Mouse (Mus musculus) hindbrain, postnatal 0 days (tissue): Measurements from ENCODE around the gene Magea8. TPM values are rescaled to one million over a fixed set of nuclear protein-coding genes. Genes with fewer than 3 reads are reported as not detected.
"Not testable (repeated sequence)": the region's sequence is repeated elsewhere in the genome, so short reads cannot be mapped to it uniquely, and the experiment has no call there.

ENCODE experiments used
- ATAC-seq: fragments of 200-750 bp; cut with Nextera tagmentation; 2 replicates; pipeline ENCODE4 v1.8.0; 2017; ENCODE audit warnings: mild to moderate bottlenecking, moderate TSS enrichment, moderate library complexity
- DNase-seq: peaks from one replicate; pipeline ENCODE4 v3.0.0-alpha.2; 2015; ENCODE audit warnings: low spot score
- H3K27ac ChIP-seq: fragments of 300-500 bp; sonication (generic); 2 replicates; pipeline ENCODE4 v1.5.1; 2014; ENCODE audit warnings: mild to moderate bottlenecking
- H3K27me3 ChIP-seq: fragments of 300-500 bp; sonication (generic); 2 replicates; pipeline ENCODE4 v1.6.1; 2014; ENCODE audit warnings: low read length, mixed read lengths; ENCODE audit not compliant: insufficient read depth
- H3K36me3 ChIP-seq: fragments of 300-500 bp; sonication (generic); 2 replicates; pipeline ENCODE4 v1.6.1; 2014; ENCODE audit warnings: low read length, mixed read lengths; ENCODE audit not compliant: insufficient read depth
- H3K4me1 ChIP-seq: fragments of 300-500 bp; sonication (generic); 2 replicates; pipeline ENCODE4 v1.6.1; 2014; ENCODE audit warnings: antibody characterized with exemption, low read length, mixed read lengths; ENCODE audit not compliant: insufficient read depth
- H3K4me2 ChIP-seq: fragments of 300-500 bp; sonication (generic); 2 replicates; pipeline ENCODE4 v1.6.1; 2014; ENCODE audit warnings: low read depth, mild to moderate bottlenecking, low read length, moderate library complexity, mixed read lengths
- H3K4me3 ChIP-seq: fragments of 300-500 bp; sonication (generic); 2 replicates; pipeline ENCODE4 v1.5.1; 2014; ENCODE audit warnings: low read length
- H3K9ac ChIP-seq: fragments of 300-500 bp; sonication (generic); replicated peaks from 2 replicates; pipeline ENCODE4 v1.6.1; 2014; ENCODE audit warnings: mild to moderate bottlenecking, low read length, moderate library complexity, mixed read lengths
- H3K9me3 ChIP-seq: fragments of 300-500 bp; sonication (generic); 2 replicates; pipeline ENCODE4 v1.6.1; 2016; ENCODE audit warnings: low read length, mixed read lengths
- WGBS: fragments of 180-500 bp; shearing (Covaris S2); extraction: QIAGEN DNeasy Blood & Tissue Kit; methylation state at CpG from one replicate; pipeline ENCODE4 v1.1.7; 2014; 5-methylcytosine and 5-hydroxymethylcytosine counted together
- polyA plus RNA-seq: library from polyadenylated mRNA; unstranded; fragments of >200 nt; fragmentation: Nextera tagmentation; extraction: Ambion mirVana; gene quantifications from 2 replicates; pipeline ENCODE4 v1.2.1, GENCODE M21; 2015
- total RNA-seq: library from RNA; depleted of rRNA; stranded (reverse); fragments of >200 nt; gene quantifications from 2 replicates; pipeline ENCODE4 v1.2.3, GENCODE M21; 2014; rRNA removed

The Magea8 gene
- total RNA-seq = not detected in 2 replicates
- not detected in 2 replicates for polyA plus RNA-seq

- H3K27ac ChIP-seq, ATAC-seq, H3K9ac ChIP-seq, H3K36me3 ChIP-seq, H3K4me3 ChIP-seq, H3K4me2 ChIP-seq, H3K27me3 ChIP-seq, DNase-seq, H3K9me3 ChIP-seq, H3K4me1 ChIP-seq: not testable (repeated sequence)
- 93% methylated on average over 10 of the region's 11 CpGs for WGBS
These were observed at the start of gene Magea8 for GRCm38 (mm10) chrX:154995750-154996149. Gene Magea8, minus strand, starts transcription at chrX:154995850.

GRCm38 (mm10) chrX:154949405-154949804 is 46.2 kb downstream of the Magea8 start, which contains the start of gene Magea3:
Gene Magea3, minus strand, starts transcription at chrX:154949505.
- H3K27me3 ChIP-seq, DNase-seq, ATAC-seq, H3K4me2 ChIP-seq, H3K9me3 ChIP-seq, H3K36me3 ChIP-seq, H3K27ac ChIP-seq, H3K4me1 ChIP-seq, H3K4me3 ChIP-seq, H3K9ac ChIP-seq: not testable (repeated sequence)
- 53% methylated on average over 1 of the region's 1 CpGs for WGBS

- not testable (repeated sequence) for ATAC-seq, H3K27ac ChIP-seq, H3K36me3 ChIP-seq, H3K9me3 ChIP-seq, H3K27me3 ChIP-seq, H3K4me1 ChIP-seq, H3K4me3 ChIP-seq, H3K4me2 ChIP-seq, DNase-seq, H3K9ac ChIP-seq
- 65% methylated on average over 1 of the region's 1 CpGs for WGBS
These were observed 59.8 kb downstream of the Magea8 start, which contains the start of gene Magea6 for GRCm38 (mm10) chrX:154935887-154936286. Gene Magea6, minus strand, starts transcription at chrX:154935987.

Other genes starting within 250 kb of the Magea8 start
- not detected in 2 replicates for gene Cldn34b1, start 105.6 kb downstream of the Magea8 start, total RNA-seq
- not detected in 2 replicates for gene Cldn34b1, start 105.6 kb downstream of the Magea8 start, polyA plus RNA-seq
- gene Magea6, start 59.9 kb downstream of the Magea8 start, total RNA-seq = not detected in 2 replicates
- gene Magea6, start 59.9 kb downstream of the Magea8 start, polyA plus RNA-seq = not detected in 2 replicates
- gene Magea3, start 46.3 kb downstream of the Magea8 start, total RNA-seq = not detected in 2 replicates
- gene Magea3, start 46.3 kb downstream of the Magea8 start, polyA plus RNA-seq = not detected in 2 replicates
- gene Magea5, start 67.3 kb upstream of the Magea8 start, total RNA-seq = not detected in 2 replicates
- not detected in 2 replicates for gene Magea5, start 67.3 kb upstream of the Magea8 start, polyA plus RNA-seq
- gene Magea1, start 93.9 kb upstream of the Magea8 start, total RNA-seq = not detected in 2 replicates
- not detected in 2 replicates for gene Magea1, start 93.9 kb upstream of the Magea8 start, polyA plus RNA-seq
- gene Magea2, start 97.8 kb upstream of the Magea8 start, total RNA-seq = not detected in 2 replicates
- not detected in 2 replicates for gene Magea2, start 97.8 kb upstream of the Magea8 start, polyA plus RNA-seq
- not detected in 2 replicates for gene Cldn34b2, start 132.6 kb upstream of the Magea8 start, total RNA-seq
- gene Cldn34b2, start 132.6 kb upstream of the Magea8 start, polyA plus RNA-seq = not detected in 2 replicates
- gene Sat1, start 220.6 kb upstream of the Magea8 start, total RNA-seq = 30.2 and 34.6 TPM in 2 replicates
- 107 and 109 TPM in 2 replicates for gene Sat1, start 220.6 kb upstream of the Magea8 start, polyA plus RNA-seq